Mouse (Mus musculus): Measurements from ENCODE around the gene Hmx2. TPM values are rescaled to one million over a fixed set of nuclear protein-coding genes. Genes with fewer than 3 reads are reported as not detected.

Hmx2 gene
- polyA plus RNA-seq, 1 experiment from 2014 or later = 0.19 TPM

DNA sequence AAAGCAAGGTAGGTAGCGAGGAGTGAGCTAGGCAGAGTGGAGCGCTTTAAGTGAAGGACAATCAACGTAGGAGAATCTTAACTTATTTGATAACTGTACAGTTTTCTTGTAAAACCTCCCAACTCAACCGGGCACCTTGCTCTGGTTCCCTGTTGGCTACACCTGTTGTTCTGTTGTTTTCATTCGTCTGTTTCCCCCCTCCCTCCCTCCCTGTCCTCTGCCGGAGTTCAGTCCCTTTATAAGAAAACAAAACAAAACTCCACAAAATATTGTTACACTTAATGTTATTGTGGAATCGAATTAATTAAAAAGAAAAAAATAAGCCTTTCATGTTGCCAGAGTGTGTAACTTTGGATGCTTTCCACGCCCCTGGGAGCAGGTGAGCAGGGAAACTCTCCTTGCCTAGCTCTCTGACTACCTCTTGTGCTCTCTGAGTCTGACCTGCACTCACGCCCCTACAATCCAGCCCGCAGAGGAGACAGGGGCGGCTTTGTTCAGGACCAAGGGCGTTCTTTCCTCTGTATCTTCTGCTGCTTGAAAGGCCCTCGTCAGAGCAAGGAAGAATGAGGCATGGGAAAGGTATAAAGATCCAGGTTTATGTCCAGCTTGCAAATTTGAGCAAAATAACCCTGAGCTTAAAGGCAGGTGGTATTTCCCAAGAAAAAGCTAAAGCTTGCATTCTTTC is 2.7 kb upstream of the Hmx2 start:
- peaks cover 26% of the 10 kb centered on the region for H3K4me1 ChIP-seq (ENCODE audit: control insufficient read depth, insufficient read depth, low read length)
- H3K4me2 ChIP-seq = no peak overlapping the region
- H3K27me3 ChIP-seq (ENCODE audit: control insufficient read depth, insufficient read depth, low read length) = peaks cover 99% of the 10 kb centered on the region
- H3K9me3 ChIP-seq (ENCODE audit: control insufficient read depth, low read length) = no peaks in the 10 kb centered on the region
- no peak overlapping the region for H3K27ac ChIP-seq (ENCODE audit: low read depth, low read length)
- H3K4me3 ChIP-seq (ENCODE audit: low read depth, low read length) = no peak overlapping the region
- DNase-seq (ENCODE audit: low spot score, missing footprints) (peak; percentile 90), ATAC-seq (ENCODE audit: low FRiP score) (no peak)
- no peaks in the 10 kb centered on the region for H3K36me3 ChIP-seq (ENCODE audit: control insufficient read depth, insufficient read depth, low read length)
- H3K9ac ChIP-seq (ENCODE audit: low read length) = no peak overlapping the region
- 1% methylated on average over 13 of the region's 13 CpGs for WGBS

DNA sequence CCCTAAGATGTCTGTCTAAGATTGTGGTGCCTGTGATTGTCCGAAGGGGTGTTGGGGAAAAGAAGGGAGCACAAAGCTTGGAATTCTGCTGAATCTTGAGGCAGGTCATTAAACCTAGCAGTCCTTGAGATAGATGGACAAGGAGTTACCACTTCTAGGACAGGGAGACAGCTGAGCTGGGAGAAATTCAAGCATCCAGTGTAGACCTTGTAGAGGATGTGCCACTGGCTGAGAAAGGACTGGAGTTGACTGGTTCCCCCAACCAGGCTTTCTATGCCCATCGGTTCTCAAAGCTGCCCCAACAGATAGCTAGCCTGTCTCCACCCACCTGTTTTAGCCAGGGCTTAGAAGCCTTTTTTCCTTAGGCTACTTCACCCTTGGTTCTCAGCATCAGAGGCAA is 2.1 kb upstream of the Hmx2 start:
- no peaks in the 10 kb centered on the region for H3K9me3 ChIP-seq (ENCODE audit: control insufficient read depth, low read length)
- WGBS = 0% methylated on average over 2 of the region's 2 CpGs
- H3K27ac ChIP-seq (ENCODE audit: low read depth, low read length) = no peak overlapping the region
- no peak overlapping the region for H3K4me2 ChIP-seq
- peaks cover 99% of the 10 kb centered on the region for H3K27me3 ChIP-seq (ENCODE audit: control insufficient read depth, insufficient read depth, low read length)
- H3K4me1 ChIP-seq (ENCODE audit: control insufficient read depth, insufficient read depth, low read length) = peaks cover 26% of the 10 kb centered on the region
- DNase-seq (ENCODE audit: low spot score, missing footprints) (peak; percentile 93), ATAC-seq (ENCODE audit: low FRiP score) (no peak)
- no peaks in the 10 kb centered on the region for H3K36me3 ChIP-seq (ENCODE audit: control insufficient read depth, insufficient read depth, low read length)
- no peak overlapping the region for H3K4me3 ChIP-seq (ENCODE audit: low read depth, low read length)
- no peak overlapping the region for H3K9ac ChIP-seq (ENCODE audit: low read length)

DNA sequence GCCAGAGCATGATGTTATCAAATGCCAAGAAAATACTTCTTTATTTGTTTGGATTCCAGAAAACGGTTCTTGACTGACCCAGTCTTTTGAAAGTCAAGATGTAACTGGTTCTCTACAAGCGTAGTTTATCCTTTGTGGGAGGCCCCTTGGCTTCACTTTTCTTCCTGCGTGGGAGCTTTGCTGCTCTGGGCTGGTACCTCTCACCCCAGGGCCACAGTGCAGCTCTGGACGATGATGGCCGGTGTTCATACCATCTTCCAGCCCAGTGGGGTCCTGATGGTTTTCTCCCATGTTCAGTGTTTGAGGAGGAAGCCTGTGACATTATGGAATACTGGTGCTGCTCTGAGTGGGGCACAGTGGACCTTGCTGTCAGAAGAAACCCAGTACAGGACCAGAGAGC is 1.1 kb upstream of the Hmx2 start:
- Histone ChIP-seq H3K9ac (ENCODE audit: low read length) (no peak overlapping the region), H3K9me3 (ENCODE audit: control insufficient read depth, low read length) (no peaks in the 10 kb centered on the region), H3K27ac (ENCODE audit: low read depth, low read length) (no peak overlapping the region), H3K4me2 (no peak overlapping the region), H3K4me1 (ENCODE audit: control insufficient read depth, insufficient read depth, low read length) (peaks cover 20% of the 10 kb centered on the region), H3K27me3 (ENCODE audit: control insufficient read depth, insufficient read depth, low read length) (peaks cover 99% of the 10 kb centered on the region), H3K36me3 (ENCODE audit: control insufficient read depth, insufficient read depth, low read length) (no peaks in the 10 kb centered on the region), H3K4me3 (ENCODE audit: low read depth, low read length) (no peak overlapping the region)
- 3% methylated on average over 5 of the region's 5 CpGs for WGBS
- no peak for ATAC-seq (ENCODE audit: low FRiP score)
- DNase-seq (ENCODE audit: low spot score, missing footprints) = peak; percentile 92

DNA sequence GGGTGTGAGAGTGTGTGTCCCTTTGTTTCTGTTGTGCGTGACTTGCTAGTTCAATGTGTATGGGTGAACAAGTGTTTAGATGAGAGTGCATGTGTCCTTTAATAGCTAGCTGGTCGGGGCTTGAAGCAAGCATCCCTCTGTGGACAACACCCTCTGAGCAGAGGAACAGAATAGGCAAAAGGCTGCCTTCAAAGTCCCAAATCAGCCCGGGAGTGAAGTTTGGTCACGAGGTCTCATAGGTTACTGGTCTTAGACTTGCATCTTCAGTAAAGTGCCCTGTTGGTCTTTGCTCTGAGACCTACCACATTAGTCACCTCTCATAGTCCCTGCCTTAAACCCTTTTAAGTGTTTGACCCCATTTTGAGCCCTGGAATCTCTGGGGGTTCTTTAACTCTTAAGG is 2.9 kb downstream of the Hmx2 start:
- DNase-seq (ENCODE audit: low spot score, missing footprints) (peak; percentile 95), ATAC-seq (ENCODE audit: low FRiP score) (no peak)
- WGBS = under 1% methylated on average over 4 of the region's 4 CpGs
- Histone ChIP-seq H3K27ac (ENCODE audit: low read depth, low read length) (no peak overlapping the region), H3K36me3 (ENCODE audit: control insufficient read depth, insufficient read depth, low read length) (no peaks in the 10 kb centered on the region), H3K9me3 (ENCODE audit: control insufficient read depth, low read length) (no peaks in the 10 kb centered on the region), H3K4me3 (ENCODE audit: low read depth, low read length) (no peak overlapping the region), H3K27me3 (ENCODE audit: control insufficient read depth, insufficient read depth, low read length) (peaks cover 99% of the 10 kb centered on the region), H3K4me1 (ENCODE audit: control insufficient read depth, insufficient read depth, low read length) (peaks cover 21% of the 10 kb centered on the region), H3K4me2 (no peak overlapping the region), H3K9ac (ENCODE audit: low read length) (no peak overlapping the region)

DNA sequence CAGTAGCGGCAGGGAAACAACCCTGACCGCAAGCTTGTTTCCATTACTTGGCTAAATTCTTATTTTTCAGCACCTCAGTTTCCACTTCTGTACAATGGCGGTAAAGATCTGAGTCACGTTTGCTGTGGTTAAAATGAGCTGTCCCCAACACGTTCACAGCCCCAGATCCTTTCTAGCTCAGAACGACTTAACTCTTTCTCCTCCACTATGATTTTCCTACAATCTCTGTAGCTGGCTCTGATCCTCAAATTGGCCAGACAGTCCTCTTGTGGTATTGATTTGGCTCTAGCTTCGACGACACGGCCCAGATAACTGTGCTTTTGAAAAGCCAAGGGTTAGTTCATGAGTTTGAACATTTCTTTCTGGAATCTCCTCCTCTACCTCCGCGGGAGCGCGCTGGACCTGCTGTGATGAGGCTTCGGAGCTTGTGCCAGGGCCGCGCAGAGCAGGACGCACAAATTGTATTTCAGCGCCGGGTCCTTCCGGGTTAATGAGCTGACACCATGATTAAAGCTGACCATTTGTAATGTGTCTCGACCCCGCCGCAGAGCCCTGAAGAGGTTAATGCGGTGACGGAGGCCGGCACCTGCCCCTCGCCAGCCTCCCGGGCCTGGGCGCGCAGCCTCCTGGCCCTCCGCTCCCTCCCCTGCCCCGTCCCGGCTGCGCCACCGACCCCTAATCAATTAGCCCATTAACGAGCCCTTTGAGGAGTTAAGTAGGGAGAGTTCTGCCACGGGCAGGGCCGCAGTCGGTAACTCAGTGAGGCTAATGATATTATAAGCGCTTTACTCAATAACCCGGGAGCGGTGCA is 3.6 kb downstream of the Hmx2 start:
- Histone ChIP-seq H3K9ac (ENCODE audit: low read length) (no peak overlapping the region), H3K4me1 (ENCODE audit: control insufficient read depth, insufficient read depth, low read length) (peaks cover 26% of the 10 kb centered on the region), H3K9me3 (ENCODE audit: control insufficient read depth, low read length) (no peaks in the 10 kb centered on the region), H3K36me3 (ENCODE audit: control insufficient read depth, insufficient read depth, low read length) (no peaks in the 10 kb centered on the region), H3K27me3 (ENCODE audit: control insufficient read depth, insufficient read depth, low read length) (peaks cover 99% of the 10 kb centered on the region), H3K27ac (ENCODE audit: low read depth, low read length) (no peak overlapping the region), H3K4me3 (ENCODE audit: low read depth, low read length) (no peak overlapping the region), H3K4me2 (no peak overlapping the region)
- WGBS = under 1% methylated on average over 42 of the region's 42 CpGs
- ATAC-seq (ENCODE audit: low FRiP score) = no peak
- peak; percentile 95 for DNase-seq (ENCODE audit: low spot score, missing footprints)

DNA sequence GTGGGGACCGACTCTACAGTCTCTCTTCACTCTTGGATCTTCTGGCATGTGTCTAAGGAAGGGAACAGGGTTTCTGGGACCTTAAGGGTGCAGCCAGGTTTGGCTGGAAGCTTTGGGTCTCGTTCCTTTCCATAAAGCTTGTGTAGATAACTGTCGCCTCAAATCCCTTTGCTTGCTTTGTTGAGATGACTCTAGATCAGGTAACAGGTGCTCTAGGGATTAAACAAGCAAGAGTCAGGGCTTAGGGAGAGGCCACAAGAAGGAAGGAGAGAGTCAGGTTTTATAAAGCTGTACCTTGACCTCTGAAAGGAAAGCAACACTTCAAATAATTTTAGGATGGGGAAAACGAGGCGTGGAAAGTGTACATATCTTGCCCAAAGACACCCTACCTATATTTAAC is 4.2 kb downstream of the Hmx2 start:
- no peaks in the 10 kb centered on the region for H3K36me3 ChIP-seq (ENCODE audit: control insufficient read depth, insufficient read depth, low read length)
- peaks cover 28% of the 10 kb centered on the region for H3K4me1 ChIP-seq (ENCODE audit: control insufficient read depth, insufficient read depth, low read length)
- DNase-seq (ENCODE audit: low spot score, missing footprints) (peak; percentile 93), ATAC-seq (ENCODE audit: low FRiP score) (no peak)
- peaks cover 99% of the 10 kb centered on the region for H3K27me3 ChIP-seq (ENCODE audit: control insufficient read depth, insufficient read depth, low read length)
- H3K9ac ChIP-seq (ENCODE audit: low read length) = no peak overlapping the region
- no peaks in the 10 kb centered on the region for H3K9me3 ChIP-seq (ENCODE audit: control insufficient read depth, low read length)
- 0% methylated on average over 5 of the region's 5 CpGs for WGBS
- no peak overlapping the region for H3K27ac ChIP-seq (ENCODE audit: low read depth, low read length)
- H3K4me3 ChIP-seq (ENCODE audit: low read depth, low read length) = no peak overlapping the region
- no peak overlapping the region for H3K4me2 ChIP-seq

DNA sequence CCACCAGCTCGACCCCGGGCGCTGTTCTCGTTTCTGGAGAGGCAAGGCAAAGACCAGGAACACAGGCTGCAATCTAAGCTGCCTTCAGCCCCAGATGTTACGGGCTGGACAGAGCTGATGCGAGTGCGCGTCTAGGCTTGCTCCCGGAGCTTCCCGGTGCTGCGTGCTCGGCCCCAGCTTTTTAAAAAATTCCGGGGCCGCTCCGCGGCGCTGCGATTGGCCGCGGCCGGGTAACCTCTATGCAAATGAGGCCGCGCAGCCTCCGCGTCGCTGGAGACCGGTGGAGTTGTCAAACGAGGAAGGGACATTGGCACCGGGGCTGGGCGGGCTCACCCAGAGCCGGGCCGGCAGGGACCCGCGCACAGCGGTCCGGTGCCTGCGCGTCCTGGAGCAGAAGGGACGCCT is 5.2 kb downstream of the Hmx2 start:
- no peaks in the 10 kb centered on the region for H3K36me3 ChIP-seq (ENCODE audit: control insufficient read depth, insufficient read depth, low read length)
- DNase-seq (ENCODE audit: low spot score, missing footprints) = peak; percentile 97
- peak overlapping the region; percentile 63 for H3K4me2 ChIP-seq
- H3K27me3 ChIP-seq (ENCODE audit: control insufficient read depth, insufficient read depth, low read length) = peaks cover 98% of the 10 kb centered on the region
- H3K4me1 ChIP-seq (ENCODE audit: control insufficient read depth, insufficient read depth, low read length) = peaks cover 28% of the 10 kb centered on the region
- H3K27ac ChIP-seq (ENCODE audit: low read depth, low read length) = no peak overlapping the region
- WGBS = under 1% methylated on average over 39 of the region's 39 CpGs
- peak overlapping the region; percentile 37 for H3K4me3 ChIP-seq (ENCODE audit: low read depth, low read length)
- H3K9ac ChIP-seq (ENCODE audit: low read length) = no peak overlapping the region
- ATAC-seq (ENCODE audit: low FRiP score) = peak; percentile 72
- H3K9me3 ChIP-seq (ENCODE audit: control insufficient read depth, low read length) = no peaks in the 10 kb centered on the region

DNA sequence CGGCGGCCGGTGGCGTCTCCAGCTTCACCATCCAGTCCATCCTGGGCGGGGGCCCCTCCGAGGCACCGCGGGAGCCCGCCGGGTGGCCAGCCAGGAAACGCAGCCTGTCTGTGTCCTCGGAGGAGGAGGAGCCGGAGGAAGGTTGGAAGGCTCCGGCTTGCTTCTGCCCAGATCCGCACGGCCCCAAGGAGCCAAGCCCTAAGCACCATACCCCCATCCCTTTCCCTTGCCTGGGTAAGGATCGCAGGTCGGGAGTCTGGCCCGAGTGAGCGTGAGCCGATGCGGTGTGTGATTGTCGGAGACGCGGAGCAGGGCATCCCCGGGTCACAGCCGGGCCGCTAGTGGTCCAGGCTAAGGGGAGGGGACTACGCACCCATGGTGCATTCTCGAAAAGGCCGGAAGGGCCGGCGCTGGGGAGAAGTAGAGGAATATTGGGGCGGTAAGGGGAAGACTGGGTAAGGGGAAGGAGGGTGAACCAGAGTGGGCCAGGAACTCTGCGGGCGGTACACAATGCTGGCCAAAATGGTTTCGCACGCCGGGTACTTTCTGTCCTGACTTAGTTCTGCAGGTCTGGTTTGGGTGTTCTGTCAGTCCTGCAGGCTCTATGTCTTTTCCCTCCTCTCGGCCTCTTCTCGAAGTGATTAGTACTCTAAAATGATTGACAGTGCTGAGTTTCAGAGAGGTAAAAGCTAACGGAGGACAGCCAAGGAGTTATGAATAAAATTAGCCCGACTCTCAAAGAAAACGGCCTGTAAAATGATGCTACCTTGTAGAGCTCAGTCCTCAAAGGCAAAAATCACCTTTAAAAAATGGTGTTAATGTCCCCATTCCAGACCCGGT is 6.0 kb downstream of the Hmx2 start:
- peak; percentile 96 for DNase-seq (ENCODE audit: low spot score, missing footprints)
- Histone ChIP-seq H3K36me3 (ENCODE audit: control insufficient read depth, insufficient read depth, low read length) (no peaks in the 10 kb centered on the region), H3K9me3 (ENCODE audit: control insufficient read depth, low read length) (no peaks in the 10 kb centered on the region), H3K27me3 (ENCODE audit: control insufficient read depth, insufficient read depth, low read length) (peaks cover 96% of the 10 kb centered on the region), H3K9ac (ENCODE audit: low read length) (peak overlapping the region; percentile 36; the same call in 1 of the 2 replicates), H3K4me3 (ENCODE audit: low read depth, low read length) (peak overlapping the region; percentile 37), H3K4me2 (peak overlapping the region; percentile 63), H3K27ac (ENCODE audit: low read depth, low read length) (no peak overlapping the region), H3K4me1 (ENCODE audit: control insufficient read depth, insufficient read depth, low read length) (peaks cover 28% of the 10 kb centered on the region)
- peak; percentile 56 for ATAC-seq (ENCODE audit: low FRiP score)
- under 1% methylated on average over 45 of the region's 45 CpGs for WGBS
